Mouse (Mus musculus) adrenal gland, postnatal 36 days (tissue): ENCODE measurements around the gene Cyp2r1. TPM values are rescaled to one million over a fixed set of nuclear protein-coding genes. Genes with fewer than 3 reads are reported as not detected.
A peak's percentile ranks its signal among the peaks of the same experiment; 100 is the strongest.
"Not testable (repeated sequence)": the region's sequence is repeated elsewhere in the genome, so short reads cannot be mapped to it uniquely, and the experiment has no call there.

Experiments used
- DNase-seq, 2 experiments: peaks; one replicate each; pipeline ENCODE4 v3.0.0; 2021; ENCODE audit warnings: mixed read lengths in 1 of 2
- long read RNA-seq, 2 experiments: library from polyadenylated mRNA; stranded (forward); transcript quantifications; one replicate each; pipeline ENCODE4 v2.0.0; 2021; ENCODE audit warnings: borderline sequencing depth in 2 of 2
- total RNA-seq, 2 experiments: library from RNA; stranded (reverse); gene quantifications; 2 replicates each; pipeline ENCODE4 v1.2.3; 2021

The Cyp2r1 gene
- total RNA-seq = 1 to 10 TPM; 1.4 to 1.9 TPM
- long read RNA-seq, experiment 1, partial matches to known transcripts = 0 of 2 reads
- long read RNA-seq, experiment 1, other reads (novel, unspliced or antisense) = 0 of 2 reads
- long read RNA-seq, experiment 2, partial matches to known transcripts = 0 of 1 reads
- long read RNA-seq, experiment 2, other reads (novel, unspliced or antisense) = 0 of 1 reads

DNA sequence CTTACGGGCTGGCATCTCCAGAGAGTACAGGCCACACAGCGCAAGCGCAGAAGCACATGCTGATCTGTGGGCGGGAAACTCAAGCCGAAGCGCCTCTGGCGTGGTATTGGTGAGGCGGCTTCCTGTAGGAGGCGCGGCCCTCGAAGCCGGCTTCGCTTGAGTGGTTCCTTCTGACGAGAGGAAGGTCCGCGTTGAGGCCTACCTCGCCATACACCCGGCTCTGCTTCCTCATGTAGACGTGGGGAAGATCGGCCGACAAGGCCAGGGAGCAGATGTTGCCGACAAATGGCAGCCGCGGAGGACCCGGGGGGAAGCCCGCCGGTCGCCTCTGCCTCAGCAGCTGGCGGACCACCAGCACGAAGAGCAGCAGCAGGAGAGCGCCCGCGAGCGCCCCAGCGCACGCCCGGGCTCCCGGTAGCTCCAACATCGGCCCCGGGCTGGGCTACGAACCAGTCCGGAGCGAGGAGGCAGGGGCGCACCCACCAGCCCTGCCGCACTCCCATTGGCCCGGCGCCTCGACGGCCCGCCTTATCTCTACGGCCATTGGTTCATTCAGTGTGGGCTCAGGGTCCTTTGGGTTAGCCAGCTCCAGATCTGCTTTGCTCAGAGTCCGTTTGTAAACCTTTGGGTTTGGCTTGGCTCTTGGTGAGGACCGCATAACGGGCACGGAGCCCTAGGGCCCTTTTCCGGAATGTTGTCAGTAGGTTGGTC lies at the start of gene Cyp2r1:
Gene Cyp2r1, minus strand, starts transcription at position 442 of the 711 bp plus-strand sequence.
- DNase-seq = peak; percentile 89 to 91

DNA sequence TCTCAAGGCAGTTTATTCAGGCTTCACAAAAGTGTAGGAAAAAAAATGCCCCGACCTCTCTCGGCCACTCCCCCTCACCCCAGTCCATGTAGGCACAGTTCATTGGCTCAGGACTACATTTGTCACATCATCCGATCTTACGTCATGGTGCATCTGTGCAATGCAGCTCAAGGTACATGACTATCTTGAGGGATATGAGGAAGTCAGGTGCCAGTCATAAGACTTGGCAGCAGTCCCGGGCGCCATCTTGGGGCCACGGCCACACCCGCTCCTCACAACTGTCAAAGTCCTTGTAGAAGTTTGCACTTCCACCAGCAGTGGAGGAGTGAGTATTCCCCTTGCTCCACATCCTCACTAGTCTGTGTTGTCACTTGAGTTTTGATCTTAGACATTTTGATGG lies 31.6 kb upstream of the Cyp2r1 start:
- DNase-seq = not testable (repeated sequence)

DNA sequence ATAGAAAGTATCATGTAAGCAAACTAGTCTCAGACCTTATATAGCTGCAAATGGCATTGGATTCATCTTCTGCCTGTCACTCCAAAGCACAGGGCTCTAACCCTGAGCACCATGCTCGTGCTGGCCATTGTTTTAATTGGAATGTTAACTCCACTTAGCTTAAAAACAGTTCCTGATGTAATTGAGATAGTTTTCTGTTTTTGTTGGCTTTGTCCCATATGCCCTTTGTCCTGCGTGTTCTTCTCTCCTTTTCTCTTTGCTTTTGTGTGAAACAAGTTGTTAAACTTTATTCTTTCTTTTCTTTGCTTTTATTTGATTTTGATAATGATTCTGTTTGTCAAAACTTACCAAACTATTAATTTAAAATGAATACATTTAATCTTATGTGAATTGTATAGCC lies 19.7 kb upstream of the Cyp2r1 start:
- no peak for DNase-seq

DNA sequence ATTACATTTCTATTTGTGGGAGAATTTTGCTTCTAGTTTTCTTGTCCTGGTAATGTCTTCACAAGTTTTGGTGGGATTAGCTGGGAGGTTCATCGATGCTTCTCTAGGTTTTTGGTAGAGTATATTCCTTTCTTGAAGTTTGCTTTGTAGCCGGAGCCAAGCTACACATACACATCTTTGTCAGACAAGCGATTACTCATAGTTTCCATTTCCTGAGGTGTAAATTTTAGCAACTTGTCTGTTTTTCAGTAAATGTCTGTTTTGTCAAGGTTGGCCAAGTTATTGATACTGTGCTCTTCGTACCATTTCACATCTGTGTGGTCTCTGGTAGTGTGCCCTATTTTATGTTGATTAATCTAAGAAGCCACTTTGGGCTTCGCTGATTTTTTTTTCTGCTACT lies 18.4 kb upstream of the Cyp2r1 start:
- no peak for DNase-seq

DNA sequence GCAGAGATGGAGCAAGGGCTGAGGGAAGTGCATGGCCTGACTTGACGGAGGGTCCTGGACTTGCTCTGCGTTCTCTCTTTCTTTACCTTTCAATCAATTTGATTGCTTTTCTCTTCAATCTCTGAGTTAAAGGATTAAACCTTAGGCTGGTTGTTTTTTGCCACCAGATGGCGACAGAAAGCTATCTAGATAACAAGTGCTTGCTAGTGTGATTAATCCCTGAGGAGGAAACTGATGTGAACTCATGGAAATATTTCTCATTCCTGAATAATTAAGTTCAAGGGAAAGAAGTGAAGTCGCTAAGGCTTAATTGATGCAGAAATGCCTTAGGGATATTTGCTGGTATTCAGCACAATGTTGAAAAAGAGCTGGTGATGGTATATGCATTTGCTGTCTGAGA lies 17.7 kb upstream of the Cyp2r1 start:
- peak; percentile 54 to 66 for DNase-seq

DNA sequence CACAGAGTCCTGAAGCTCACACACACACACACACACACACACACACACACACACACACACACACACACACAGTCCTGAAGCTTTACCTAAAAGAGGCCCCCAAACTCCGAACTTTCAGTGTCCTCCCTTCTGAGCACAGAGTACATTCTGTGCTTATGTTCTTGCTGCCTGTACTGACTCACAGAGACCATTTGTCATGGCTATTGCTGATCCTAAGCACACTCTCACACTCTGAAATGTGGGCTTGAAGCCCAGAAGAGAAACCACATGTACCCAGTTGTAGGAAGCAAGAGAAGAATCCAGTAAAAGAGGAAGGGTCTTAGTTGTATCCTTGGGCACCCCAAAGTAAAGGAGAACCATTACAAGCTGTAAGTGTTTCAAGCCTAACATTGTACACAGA lies 14.9 kb upstream of the Cyp2r1 start:
- DNase-seq = peak; percentile 8 to 37

DNA sequence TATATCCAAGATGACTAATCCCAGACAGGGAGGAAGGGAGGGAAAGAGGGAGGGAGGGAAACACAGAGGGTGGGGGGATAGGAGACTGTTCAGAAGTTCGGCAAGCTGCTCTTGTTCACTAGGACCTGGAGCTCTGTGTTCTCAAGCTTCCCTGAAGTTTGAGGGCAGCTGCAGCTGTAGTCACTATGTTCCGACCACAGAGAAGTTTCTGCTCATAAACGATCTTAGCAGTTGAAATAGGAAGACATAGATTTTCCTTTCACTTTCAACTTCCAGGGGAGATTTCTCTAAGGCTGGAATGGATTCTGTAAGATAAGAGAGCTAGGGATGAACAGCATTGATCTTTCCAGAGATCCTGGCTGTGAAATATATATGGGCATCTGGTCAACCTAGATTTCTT lies 14.2 kb upstream of the Cyp2r1 start:
- DNase-seq = peak in 1 of 2 experiments; percentile 3

DNA sequence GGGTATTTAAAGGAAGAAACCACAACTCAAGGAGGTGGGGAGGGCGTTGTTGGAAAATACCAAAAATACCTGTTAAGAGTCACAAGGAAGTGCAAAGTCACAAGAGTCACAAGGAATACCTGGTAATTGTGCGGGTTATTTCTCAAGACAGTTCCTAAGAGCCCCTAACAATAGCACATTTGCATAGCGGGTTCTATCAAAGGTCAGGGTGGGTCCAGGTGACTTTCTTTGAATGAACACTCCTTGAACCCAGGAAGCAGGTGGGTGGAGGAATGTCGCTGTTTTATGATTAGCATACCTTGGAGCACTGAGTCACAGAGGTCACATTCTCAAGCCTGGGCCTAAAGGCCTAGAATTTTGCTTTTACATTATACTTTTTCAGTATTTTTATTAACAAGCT lies 11.1 kb upstream of the Cyp2r1 start:
- DNase-seq = not testable (repeated sequence)

DNA sequence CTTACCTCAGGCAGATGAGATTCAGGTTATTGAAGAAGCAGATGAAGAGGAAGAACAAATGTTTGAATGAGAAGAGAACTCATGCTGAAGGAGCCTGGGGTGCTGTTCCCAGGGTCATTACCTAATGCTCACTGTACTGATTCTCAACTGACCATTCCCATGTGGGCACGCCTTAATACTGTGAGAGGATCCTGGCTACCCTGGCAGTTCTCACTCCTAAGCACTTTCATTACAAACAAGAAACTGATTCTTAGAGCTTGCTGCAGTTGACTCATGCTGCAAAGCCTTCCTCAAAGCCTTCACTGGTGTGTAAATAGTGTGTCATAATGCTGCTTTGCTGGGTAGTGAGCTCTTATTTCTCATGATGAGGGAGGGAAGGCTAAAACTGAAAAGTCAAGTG lies 26.6 kb downstream of the Cyp2r1 start:
- DNase-seq = no peak

DNA sequence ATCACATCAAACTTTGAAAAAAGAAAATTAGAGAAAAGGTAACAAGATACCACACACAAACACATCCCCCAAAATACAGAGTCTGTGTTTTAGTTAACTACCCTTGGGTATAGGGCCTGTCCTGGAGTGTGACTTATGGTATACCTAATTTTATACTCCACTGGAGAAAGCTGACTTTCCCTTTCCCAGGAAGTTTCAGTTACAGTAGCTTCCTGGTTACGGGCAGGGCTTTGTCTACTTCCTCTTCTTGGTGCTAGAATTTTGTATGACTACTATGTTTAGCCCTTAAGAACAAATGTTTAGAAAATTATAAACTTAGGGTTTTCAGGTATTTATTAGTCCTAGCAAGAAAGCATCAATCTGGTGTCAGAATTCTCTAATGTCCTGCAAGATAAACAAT lies 36.5 kb downstream of the Cyp2r1 start:
- no peak for DNase-seq

DNA sequence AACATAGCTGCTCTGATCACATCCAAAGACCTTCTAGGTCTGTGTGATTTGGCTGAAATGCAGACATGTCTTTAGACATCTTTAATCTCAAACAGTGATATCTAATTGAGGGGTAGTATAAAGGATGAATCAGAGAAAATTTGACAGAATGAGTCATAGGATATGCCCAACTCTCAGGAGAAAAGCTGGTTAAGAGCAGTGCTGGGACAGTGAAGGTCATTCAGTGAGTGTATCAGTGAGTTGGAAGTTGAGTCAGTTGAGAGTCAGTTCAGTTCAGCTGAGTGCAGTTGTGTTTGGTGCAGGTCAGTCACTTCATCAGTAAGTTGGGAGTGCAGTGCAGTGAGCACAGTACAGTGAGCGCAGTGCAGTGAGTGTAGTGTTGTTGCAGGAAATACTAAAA lies 42.6 kb downstream of the Cyp2r1 start:
- DNase-seq = peak; percentile 4 to 23

DNA sequence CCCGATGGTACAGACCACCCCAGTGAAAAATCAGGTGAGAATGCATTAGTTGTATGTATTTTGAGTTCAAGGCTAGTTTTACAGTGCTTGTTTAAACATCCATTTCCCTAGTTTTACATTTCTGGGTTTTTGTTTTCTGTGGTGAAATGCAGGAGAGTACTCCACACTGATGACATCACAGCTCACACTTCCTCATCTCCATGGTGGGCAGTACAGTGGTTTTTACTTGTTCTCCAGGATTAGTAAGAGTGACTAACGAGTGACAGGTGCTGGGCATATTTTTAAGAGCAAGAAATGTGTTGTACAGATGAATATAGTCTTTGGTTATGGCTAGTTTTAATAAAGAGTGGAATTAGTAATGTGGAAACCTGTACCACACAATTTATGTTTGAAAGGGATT lies 53.9 kb downstream of the Cyp2r1 start:
- no peak for DNase-seq

Other genes with a start within 250 kb of the Cyp2r1 start
- gene Pde3b, start 147.7 kb downstream of the Cyp2r1 start, total RNA-seq = 10 to 100 TPM; 40.6 to 45.9 TPM
- gene Calca, start 73.4 kb upstream of the Cyp2r1 start, total RNA-seq = under 1 TPM in 1 of 2 experiments, not detected in 1; 0.66 TPM
- gene Calcb, start 155.7 kb upstream of the Cyp2r1 start, total RNA-seq = not detected
- 1 to 10 TPM; 1.3 TPM for gene Insc, start 180.7 kb upstream of the Cyp2r1 start, total RNA-seq